Mouse (Mus musculus): ENCODE results near the gene Ptprcap. TPM values are rescaled to one million over a fixed set of nuclear protein-coding genes. Genes with fewer than 3 reads are reported as not detected.
A peak's percentile ranks its signal among the peaks of the same experiment; 100 is the strongest.
"Not testable (repeated sequence)": the region's sequence is repeated elsewhere in the genome, so short reads cannot be mapped to it uniquely, and the experiment has no call there.

Gene Ptprcap
- polyA plus RNA-seq, 1 experiment = not detected

- H3K4me1 ChIP-seq (ENCODE audit: control insufficient read depth, insufficient read depth, low read length) = no peaks in the 10 kb centered on the region
- H3K36me3 ChIP-seq (ENCODE audit: control insufficient read depth, insufficient read depth, low read length, poor library complexity, severe bottlenecking) = no peaks in the 10 kb centered on the region
- H3K9ac ChIP-seq (ENCODE audit: low read depth, poor library complexity, severe bottlenecking) = no peak overlapping the region
- H3K27ac ChIP-seq (ENCODE audit: insufficient read depth, low read length) = no peak overlapping the region
- H3K27me3 ChIP-seq (ENCODE audit: control insufficient read depth, insufficient read depth, low read length, poor library complexity, severe bottlenecking) = no peaks in the 10 kb centered on the region
- H3K9me3 ChIP-seq (replicated peaks; ENCODE audit: control insufficient read depth, insufficient read depth, low read length, poor library complexity, severe bottlenecking) = no peaks in the 10 kb centered on the region
- no peak overlapping the region for H3K4me3 ChIP-seq (ENCODE audit: low read depth, low read length)
- no peak for TF ChIP-seq EP300 (IDR thresholded peaks at IDR 0.05; ENCODE audit: insufficient read depth, low read depth, low read length)
- TF ChIP-seq POLR2A (IDR thresholded peaks at IDR 0.05; ENCODE audit: insufficient read depth, low read length) = no peak
- TF ChIP-seq CTCF (IDR thresholded peaks at IDR 0.05; ENCODE audit: low read depth, low read length) = no peak
These were observed 35.1 kb upstream of the Ptprcap start for GRCm38 (mm10) chr19:4118350-4118749.

DNA sequence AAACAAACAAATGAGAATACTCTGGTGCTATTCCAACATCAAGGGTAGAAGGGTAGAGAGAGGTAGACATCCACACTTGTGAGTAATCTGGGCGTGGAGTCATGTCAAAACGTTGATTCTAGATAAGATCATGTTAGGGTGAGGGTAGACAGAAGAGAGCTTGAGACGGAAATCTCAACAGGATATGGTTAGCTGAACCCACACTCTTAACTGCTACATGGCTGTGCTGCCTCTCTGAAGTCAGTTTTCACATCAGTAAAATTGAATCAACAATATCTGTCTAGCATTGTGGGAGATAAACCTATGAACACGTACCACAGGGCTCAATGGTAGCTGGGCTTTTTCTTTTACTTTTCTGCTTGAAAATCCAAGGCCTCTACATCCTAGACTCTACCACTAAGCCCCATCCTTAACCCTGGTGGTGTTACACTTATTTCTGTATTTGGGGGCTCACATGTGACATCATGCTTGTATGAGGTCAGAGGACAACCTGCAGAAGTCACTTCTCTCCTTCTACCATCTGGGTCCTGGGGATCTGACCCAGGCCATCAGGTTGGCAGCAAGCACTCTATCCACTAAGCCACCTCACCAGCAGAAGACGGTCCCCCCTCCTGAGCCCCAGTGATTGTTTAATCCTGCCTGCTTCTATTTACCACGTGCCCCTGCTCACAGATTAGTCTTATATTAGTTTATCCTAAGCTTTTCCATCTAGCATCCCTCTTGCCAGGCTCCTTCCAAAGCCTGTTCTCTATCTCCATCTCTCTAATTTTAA lies 33.5 kb upstream of the Ptprcap start:
- H3K4me3 ChIP-seq (ENCODE audit: low read depth, low read length) = no peak overlapping the region
- H3K36me3 ChIP-seq (ENCODE audit: control insufficient read depth, insufficient read depth, low read length, poor library complexity, severe bottlenecking) = no peaks in the 10 kb centered on the region
- H3K9me3 ChIP-seq (replicated peaks; ENCODE audit: control insufficient read depth, insufficient read depth, low read length, poor library complexity, severe bottlenecking) = no peaks in the 10 kb centered on the region
- H3K9ac ChIP-seq (ENCODE audit: low read depth, poor library complexity, severe bottlenecking) = no peak overlapping the region
- H3K4me1 ChIP-seq (ENCODE audit: control insufficient read depth, insufficient read depth, low read length) = no peaks in the 10 kb centered on the region
- H3K27me3 ChIP-seq (ENCODE audit: control insufficient read depth, insufficient read depth, low read length, poor library complexity, severe bottlenecking) = no peaks in the 10 kb centered on the region
- no peak overlapping the region for H3K27ac ChIP-seq (ENCODE audit: insufficient read depth, low read length)
- TF ChIP-seq POLR2A (IDR thresholded peaks at IDR 0.05; ENCODE audit: insufficient read depth, low read length) = no peak

DNA sequence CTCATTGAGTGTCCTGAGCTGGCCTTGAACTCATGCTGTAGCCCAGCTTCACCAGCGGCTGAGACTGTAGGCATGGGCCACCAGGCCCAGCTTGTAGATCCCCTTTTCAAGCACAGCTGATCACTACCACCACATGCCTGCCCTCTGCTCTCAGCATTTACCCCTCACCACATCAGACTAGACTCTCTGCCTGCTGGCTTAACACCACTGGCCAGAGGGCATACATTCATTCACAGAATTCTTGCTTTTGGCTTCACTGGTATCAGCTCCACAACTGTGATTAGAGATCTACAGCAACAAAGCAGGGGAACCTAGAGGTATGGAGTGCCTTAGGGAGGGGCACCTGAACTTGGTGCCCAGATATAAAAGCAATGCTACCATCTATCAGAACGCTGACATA lies 32.9 kb upstream of the Ptprcap start:
- no peak overlapping the region for H3K4me3 ChIP-seq (ENCODE audit: low read depth, low read length)
- H3K9ac ChIP-seq (ENCODE audit: low read depth, poor library complexity, severe bottlenecking) = no peak overlapping the region
- no peaks in the 10 kb centered on the region for H3K4me1 ChIP-seq (ENCODE audit: control insufficient read depth, insufficient read depth, low read length)
- TF ChIP-seq CTCF (IDR thresholded peaks at IDR 0.05; ENCODE audit: low read depth, low read length) = no peak
- no peak for TF ChIP-seq EP300 (IDR thresholded peaks at IDR 0.05; ENCODE audit: insufficient read depth, low read depth, low read length)
- TF ChIP-seq POLR2A (IDR thresholded peaks at IDR 0.05; ENCODE audit: insufficient read depth, low read length) = no peak
- H3K9me3 ChIP-seq (replicated peaks; ENCODE audit: control insufficient read depth, insufficient read depth, low read length, poor library complexity, severe bottlenecking) = no peaks in the 10 kb centered on the region
- no peaks in the 10 kb centered on the region for H3K27me3 ChIP-seq (ENCODE audit: control insufficient read depth, insufficient read depth, low read length, poor library complexity, severe bottlenecking)
- H3K36me3 ChIP-seq (ENCODE audit: control insufficient read depth, insufficient read depth, low read length, poor library complexity, severe bottlenecking) = no peaks in the 10 kb centered on the region
- H3K27ac ChIP-seq (ENCODE audit: insufficient read depth, low read length) = no peak overlapping the region

GRCm38 (mm10) chr19:4121097-4121805 lies 32.2 kb upstream of the Ptprcap start:
- Histone ChIP-seq H3K4me1 (ENCODE audit: control insufficient read depth, insufficient read depth, low read length) (no peaks in the 10 kb centered on the region), H3K36me3 (ENCODE audit: control insufficient read depth, insufficient read depth, low read length, poor library complexity, severe bottlenecking) (no peaks in the 10 kb centered on the region), H3K9ac (ENCODE audit: low read depth, poor library complexity, severe bottlenecking) (peak overlapping the region; percentile 39), H3K4me3 (ENCODE audit: low read depth, low read length) (peak overlapping the region; percentile 73), H3K9me3 (replicated peaks; ENCODE audit: control insufficient read depth, insufficient read depth, low read length, poor library complexity, severe bottlenecking) (no peaks in the 10 kb centered on the region), H3K27ac (ENCODE audit: insufficient read depth, low read length) (no peak overlapping the region), H3K27me3 (ENCODE audit: control insufficient read depth, insufficient read depth, low read length, poor library complexity, severe bottlenecking) (no peaks in the 10 kb centered on the region)
- TF ChIP-seq CTCF (IDR thresholded peaks at IDR 0.05; ENCODE audit: low read depth, low read length) (no peak), POLR2A (IDR thresholded peaks at IDR 0.05; ENCODE audit: insufficient read depth, low read length) (peak; percentile 58), EP300 (IDR thresholded peaks at IDR 0.05; ENCODE audit: insufficient read depth, low read depth, low read length) (0 out of 2 replicates have a peak, but pooled peaks have one; percentile 15)

DNA sequence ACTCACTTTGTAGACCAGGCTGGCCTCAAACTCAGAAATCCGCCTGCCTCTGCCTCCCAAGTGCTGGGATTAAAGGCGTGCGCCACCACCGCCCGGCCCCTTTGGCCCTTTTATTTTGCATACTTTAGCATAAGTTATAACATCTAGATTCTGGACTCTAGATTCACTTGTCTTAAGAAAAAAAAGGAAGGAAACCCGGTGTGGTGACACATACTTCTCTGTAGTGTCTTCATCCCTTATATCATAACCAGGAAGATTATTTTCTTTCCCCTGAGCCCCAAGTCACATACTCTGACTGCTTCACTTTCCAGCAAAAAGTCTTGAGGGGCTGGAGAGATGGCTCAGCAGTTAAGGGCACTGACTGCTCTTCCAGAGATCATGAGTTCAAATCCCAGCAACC lies 31.5 kb upstream of the Ptprcap start:
- not testable (repeated sequence) for H3K4me1 ChIP-seq (ENCODE audit: control insufficient read depth, insufficient read depth, low read length); H3K9me3 ChIP-seq (replicated peaks; ENCODE audit: control insufficient read depth, insufficient read depth, low read length, poor library complexity, severe bottlenecking); H3K9ac ChIP-seq (ENCODE audit: low read depth, poor library complexity, severe bottlenecking); H3K36me3 ChIP-seq (ENCODE audit: control insufficient read depth, insufficient read depth, low read length, poor library complexity, severe bottlenecking); H3K27ac ChIP-seq (ENCODE audit: insufficient read depth, low read length); H3K4me3 ChIP-seq (ENCODE audit: low read depth, low read length); H3K27me3 ChIP-seq (ENCODE audit: control insufficient read depth, insufficient read depth, low read length, poor library complexity, severe bottlenecking)
